Mouse (Mus musculus) G1E (cell line): Measurements from ENCODE around the gene Grb2.

Experiments used
- CTCF ChIP-seq: IDR thresholded peaks from 2 replicates; pipeline ENCODE4 v1.5.1; 2012; ENCODE audit warnings: low read depth, low read length, inconsistent platforms, mixed read lengths
- GATA1 ChIP-seq: IDR thresholded peaks from 2 replicates; pipeline ENCODE4 v1.6.1; 2012; ENCODE audit warnings: borderline replicate concordance, low read length, inconsistent platforms, mixed read lengths

DNA sequence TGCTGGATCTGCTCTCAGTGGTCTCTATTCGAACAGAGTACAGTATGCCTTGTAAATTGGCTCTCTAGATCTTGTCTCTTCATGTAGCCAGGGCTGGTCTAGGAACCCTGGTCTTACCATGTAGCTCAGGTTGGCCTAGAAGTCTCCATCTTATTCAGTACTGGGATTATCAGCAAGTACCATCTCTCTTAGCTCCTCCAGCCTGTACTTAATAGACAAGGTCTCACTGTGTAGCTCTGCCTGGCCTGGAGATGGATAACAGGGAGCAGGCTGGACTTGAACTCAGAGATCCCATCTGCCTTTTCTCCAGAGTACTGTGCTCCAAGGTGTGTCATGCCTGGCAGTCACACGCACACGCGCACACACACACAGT lies 66.7 kb downstream of the Grb2 start:
- TF ChIP-seq CTCF (no peak), GATA1 (no peak)
